Mouse (Mus musculus) midbrain, postnatal 0 days (tissue): ENCODE results near the gene Sft2d2. TPM values are rescaled to one million over a fixed set of nuclear protein-coding genes. Genes with fewer than 3 reads are reported as not detected.

Experiments
- ATAC-seq: fragments of 200-750 bp; cut with Nextera tagmentation; 2 replicates; pipeline ENCODE4 v1.8.0; 2017; ENCODE audit warnings: moderate number of reproducible peaks, mild to moderate bottlenecking, moderate TSS enrichment, moderate library complexity; ENCODE audit not compliant: low FRiP score
- DNase-seq: peaks from one replicate; pipeline ENCODE4 v3.0.0-alpha.2; 2015; ENCODE audit warnings: low spot score
- H3K27ac ChIP-seq: fragments of 300-500 bp; sonication (generic); 2 replicates; pipeline ENCODE4 v1.5.1; 2014; ENCODE audit warnings: low read depth, mild to moderate bottlenecking, low read length, mixed read lengths
- H3K27me3 ChIP-seq: fragments of 300-500 bp; sonication (generic); 2 replicates; pipeline ENCODE4 v1.6.1; 2014; ENCODE audit warnings: low read length, control low read depth, mixed read lengths; ENCODE audit not compliant: insufficient read depth
- H3K36me3 ChIP-seq: fragments of 300-500 bp; sonication (generic); 2 replicates; pipeline ENCODE4 v1.6.1; 2014; ENCODE audit warnings: low read length, control low read depth, mixed read lengths; ENCODE audit not compliant: insufficient read depth
- H3K4me1 ChIP-seq: fragments of 300-500 bp; sonication (generic); 2 replicates; pipeline ENCODE4 v1.6.1; 2014; ENCODE audit warnings: mild to moderate bottlenecking, control low read depth, antibody characterized with exemption, low read length, mixed read lengths; ENCODE audit not compliant: insufficient read depth
- H3K4me2 ChIP-seq: fragments of 300-500 bp; sonication (generic); 2 replicates; pipeline ENCODE4 v1.6.1; 2014; ENCODE audit warnings: low read depth, mild to moderate bottlenecking, low read length, mixed read lengths; ENCODE audit not compliant: poor library complexity, severe bottlenecking
- H3K4me3 ChIP-seq: fragments of 300-500 bp; sonication (generic); 2 replicates; pipeline ENCODE4 v1.5.1; 2014; ENCODE audit warnings: low read depth, mild to moderate bottlenecking, low read length, moderate library complexity
- H3K9ac ChIP-seq: fragments of 300-500 bp; sonication (generic); replicated peaks from 2 replicates; pipeline ENCODE4 v1.6.1; 2014; ENCODE audit warnings: mild to moderate bottlenecking, low read length, moderate library complexity, mixed read lengths; ENCODE audit not compliant: poor library complexity, severe bottlenecking
- H3K9me3 ChIP-seq: fragments of 300-500 bp; sonication (generic); 2 replicates; pipeline ENCODE4 v1.6.1; 2016; ENCODE audit warnings: low read length, control low read depth
- CTCF ChIP-seq: IDR thresholded peaks from 2 replicates; pipeline ENCODE4 v1.5.1; 2016; ENCODE audit warnings: antibody characterized with exemption, mild to moderate bottlenecking
- WGBS: fragments of 180-500 bp; shearing (Covaris S2); extraction: QIAGEN DNeasy Blood & Tissue Kit; methylation state at CpG from one replicate; pipeline ENCODE4 v1.1.7; 2014; 5-methylcytosine and 5-hydroxymethylcytosine counted together
- polyA plus RNA-seq: library from polyadenylated mRNA; unstranded; fragments of >200 nt; fragmentation: Nextera tagmentation; extraction: Ambion mirVana; gene quantifications from 2 replicates; pipeline ENCODE4 v1.2.1, GENCODE M21; 2015
- total RNA-seq: library from RNA; depleted of rRNA; stranded (reverse); fragments of >200 nt; gene quantifications from 2 replicates; pipeline ENCODE4 v1.2.3, GENCODE M21; 2014; rRNA removed

Gene Sft2d2
- total and polyA plus RNA-seq, 2 experiments from 2014 or later: 3.8 to 11.0 TPM

GRCm38 (mm10) chr1:165140227-165140626, 54.0 kb downstream of the Sft2d2 start:
- TF ChIP-seq CTCF: no peak
- Histone ChIP-seq H3K4me3 (no peak overlapping the region), H3K9ac (no peak overlapping the region), H3K36me3 (no peaks in the 10 kb centered on the region), H3K4me2 (no peak overlapping the region), H3K27me3 (no peaks in the 10 kb centered on the region), H3K27ac (no peak overlapping the region), H3K9me3 (0 out of 2 replicates have a peak, but pooled peaks cover 6% of the 10 kb centered on the region), H3K4me1 (no peaks in the 10 kb centered on the region)
- no peak for ATAC-seq
- DNase-seq: no peak
- 75% methylated on average over 3 of the region's 3 CpGs for WGBS

- DNase-seq (no peak), ATAC-seq (no peak)
- no peak for TF ChIP-seq CTCF
- Histone ChIP-seq H3K4me2 (no peak overlapping the region), H3K4me3 (no peak overlapping the region), H3K27me3 (no peaks in the 10 kb centered on the region), H3K4me1 (no peaks in the 10 kb centered on the region), H3K27ac (no peak overlapping the region), H3K9me3 (no peaks in the 10 kb centered on the region), H3K36me3 (no peaks in the 10 kb centered on the region), H3K9ac (no peak overlapping the region)
- 74% methylated on average over 2 of the region's 2 CpGs for WGBS
Observed at GRCm38 (mm10) chr1:165133858-165134257, 60.4 kb downstream of the Sft2d2 start.

GRCm38 (mm10) chr1:165133279-165133678, 61.0 kb downstream of the Sft2d2 start:
- DNase-seq (no peak), ATAC-seq (no peak)
- Histone ChIP-seq H3K9ac (no peak overlapping the region), H3K4me3 (no peak overlapping the region), H3K36me3 (no peaks in the 10 kb centered on the region), H3K27me3 (no peaks in the 10 kb centered on the region), H3K9me3 (no peaks in the 10 kb centered on the region), H3K27ac (no peak overlapping the region), H3K4me2 (no peak overlapping the region), H3K4me1 (no peaks in the 10 kb centered on the region)
- WGBS: 73% methylated on average over 5 of the region's 5 CpGs
- no peak for TF ChIP-seq CTCF

DNA sequence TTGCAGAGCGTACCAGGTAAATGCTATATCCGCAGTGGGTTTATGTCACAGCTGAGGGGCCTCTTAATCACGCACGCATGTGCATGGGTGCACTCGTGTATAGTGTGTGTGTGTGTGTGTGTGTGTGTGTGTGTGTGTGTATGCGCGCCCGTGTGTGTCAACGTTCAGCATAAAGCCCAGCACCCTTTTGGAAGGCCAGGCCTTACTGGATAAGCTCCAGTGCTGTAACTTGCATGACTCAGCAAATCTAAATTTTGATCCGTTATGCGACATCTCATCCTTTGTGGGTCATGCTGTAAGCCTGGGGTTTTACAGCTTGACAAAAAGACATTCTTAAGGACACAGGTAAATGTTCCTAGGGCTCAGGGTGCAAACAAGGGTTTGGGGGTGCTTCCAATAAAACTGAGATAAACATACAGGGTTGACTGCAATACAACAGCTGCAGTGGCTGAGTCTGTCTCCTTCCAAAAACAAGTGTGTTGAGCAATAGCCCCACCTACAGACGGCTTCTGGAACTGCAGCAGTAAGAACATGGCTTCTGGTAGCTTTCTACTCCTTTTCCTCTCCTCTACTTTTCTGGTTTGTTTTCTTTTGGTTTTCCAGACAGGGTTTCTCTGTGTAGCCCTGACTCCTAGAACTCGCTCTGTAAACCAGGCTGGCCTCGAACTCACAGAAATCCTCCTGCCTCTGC, 61.9 kb downstream of the Sft2d2 start:
- Histone ChIP-seq H3K9ac (no peak overlapping the region), H3K27me3 (no peaks in the 10 kb centered on the region), H3K4me1 (no peaks in the 10 kb centered on the region), H3K27ac (no peak overlapping the region), H3K36me3 (no peaks in the 10 kb centered on the region), H3K9me3 (no peaks in the 10 kb centered on the region), H3K4me2 (no peak overlapping the region), H3K4me3 (no peak overlapping the region)
- DNase-seq (peak; percentile 88), ATAC-seq (peak; percentile 59)
- 74% methylated on average over 14 of the region's 14 CpGs for WGBS
- peak; percentile 94 for TF ChIP-seq CTCF

GRCm38 (mm10) chr1:165129573-165129972, 64.7 kb downstream of the Sft2d2 start:
- no peaks in the 10 kb centered on the region for H3K36me3 ChIP-seq
- H3K4me3 ChIP-seq: no peak overlapping the region
- no peak for TF ChIP-seq CTCF
- no peaks in the 10 kb centered on the region for H3K4me1 ChIP-seq
- no peak overlapping the region for H3K9ac ChIP-seq
- no peaks in the 10 kb centered on the region for H3K27me3 ChIP-seq
- DNase-seq: no peak
- ATAC-seq: no peak
- H3K27ac ChIP-seq: no peak overlapping the region
- no peak overlapping the region for H3K4me2 ChIP-seq
- H3K9me3 ChIP-seq: no peaks in the 10 kb centered on the region
- 55% methylated on average over 5 of the region's 5 CpGs for WGBS

Other genes starting within 250 kb of the Sft2d2 start
- gene Tbx19, start 33.7 kb downstream of the Sft2d2 start, total RNA-seq: 0.19 TPM in 1 of 2 replicates, not detected in the other
- 0.10 and 0.26 TPM in 2 replicates for gene Tbx19, start 33.7 kb downstream of the Sft2d2 start, polyA plus RNA-seq
- 27.0 and 41.3 TPM in 2 replicates for gene Tiprl, start 42.6 kb upstream of the Sft2d2 start, total RNA-seq
- gene Tiprl, start 42.6 kb upstream of the Sft2d2 start, polyA plus RNA-seq: 140 and 144 TPM in 2 replicates
- 51.3 and 61.0 TPM in 2 replicates for gene Gpr161, start 101.4 kb upstream of the Sft2d2 start, total RNA-seq
- gene Gpr161, start 101.4 kb upstream of the Sft2d2 start, polyA plus RNA-seq: 2.5 and 2.7 TPM in 2 replicates